Mouse (Mus musculus) embryonic facial prominence, embryonic 13.5 days (tissue): ENCODE data around the gene Pygo1. TPM values are rescaled to one million over a fixed set of nuclear protein-coding genes. Genes with fewer than 3 reads are reported as not detected.

Experiments used
- ATAC-seq: fragments of 200-750 bp; cut with Nextera tagmentation; 2 replicates; pipeline ENCODE4 v1.8.0; 2017; ENCODE audit warnings: low read depth; ENCODE audit not compliant: insufficient number of reproducible peaks, insufficient read depth, low FRiP score, low TSS enrichment
- H3K27ac ChIP-seq: fragments of 300-500 bp; sonication (generic); 2 replicates; pipeline ENCODE4 v1.5.1; 2015; ENCODE audit warnings: moderate library complexity, mild to moderate bottlenecking, inconsistent platforms
- H3K27me3 ChIP-seq: fragments of 300-500 bp; sonication (generic); 2 replicates; pipeline ENCODE4 v1.6.1; 2015; ENCODE audit warnings: mild to moderate bottlenecking, inconsistent platforms
- H3K36me3 ChIP-seq: fragments of 300-500 bp; sonication (generic); 2 replicates; pipeline ENCODE4 v1.6.1; 2015; ENCODE audit warnings: mild to moderate bottlenecking, inconsistent platforms
- H3K4me1 ChIP-seq: fragments of 300-500 bp; sonication (generic); 2 replicates; pipeline ENCODE4 v1.6.1; 2015; ENCODE audit warnings: inconsistent platforms
- H3K4me2 ChIP-seq: fragments of 300-500 bp; sonication (generic); 2 replicates; pipeline ENCODE4 v1.6.1; 2015; ENCODE audit warnings: moderate library complexity, mild to moderate bottlenecking, inconsistent platforms
- H3K4me3 ChIP-seq: fragments of 300-500 bp; sonication (generic); 2 replicates; pipeline ENCODE4 v1.5.1; 2015; ENCODE audit warnings: mild to moderate bottlenecking, inconsistent platforms
- H3K9ac ChIP-seq: fragments of 300-500 bp; sonication (generic); 2 replicates; pipeline ENCODE4 v1.6.1; 2015; ENCODE audit warnings: mild to moderate bottlenecking, inconsistent platforms
- H3K9me3 ChIP-seq: fragments of 300-500 bp; sonication (generic); 2 replicates; pipeline ENCODE4 v1.6.1; 2016; ENCODE audit warnings: inconsistent platforms
- WGBS: fragments of 180-500 bp; shearing (Covaris S2); methylation state at CpG from one replicate; pipeline ENCODE4 v1.1.7; 2015; ENCODE audit warnings: mixed read lengths; 5-methylcytosine and 5-hydroxymethylcytosine counted together
- polyA plus RNA-seq: library from polyadenylated mRNA; unstranded; fragments of >200 nt; fragmentation: Nextera tagmentation; extraction: Ambion mirVana; gene quantifications from 2 replicates; pipeline ENCODE4 v1.2.1, GENCODE M21; 2015

Gene Pygo1
- polyA plus RNA-seq, 1 experiment from 2014 or later: 10.6 TPM

GRCm38 (mm10) chr9:72969874-72970273, 44.4 kb downstream of the Pygo1 start:
- H3K4me1 ChIP-seq: no peaks in the 10 kb centered on the region
- no peaks in the 10 kb centered on the region for H3K36me3 ChIP-seq
- H3K4me3 ChIP-seq: no peak overlapping the region
- H3K4me2 ChIP-seq: no peak overlapping the region
- H3K9ac ChIP-seq: no peak overlapping the region
- 62% methylated on average over 7 of the region's 7 CpGs for WGBS
- ATAC-seq: no peak
- H3K27ac ChIP-seq: no peak overlapping the region
- no peaks in the 10 kb centered on the region for H3K27me3 ChIP-seq
- no peaks in the 10 kb centered on the region for H3K9me3 ChIP-seq

DNA sequence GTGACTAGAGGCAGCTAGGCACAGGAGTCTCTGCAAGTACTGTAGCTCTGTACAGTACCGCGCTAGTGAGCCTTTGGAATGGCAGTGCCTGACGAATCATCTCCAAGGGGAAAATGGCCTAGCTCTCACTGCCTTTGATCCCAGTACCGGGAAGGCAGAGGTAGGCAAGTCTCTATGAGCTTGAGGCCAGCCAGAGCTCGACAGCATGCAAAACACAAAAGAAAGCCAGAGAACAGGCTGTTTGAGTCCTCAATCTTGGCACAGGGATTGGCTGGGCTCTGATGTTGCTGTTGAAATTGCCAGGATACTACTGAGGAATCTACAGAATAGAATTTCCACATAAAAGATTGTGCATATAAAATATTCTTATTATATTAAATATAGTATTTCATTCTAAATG, 47.0 kb downstream of the Pygo1 start:
- H3K4me2 ChIP-seq: no peak overlapping the region
- no peaks in the 10 kb centered on the region for H3K4me1 ChIP-seq
- no peak overlapping the region for H3K9ac ChIP-seq
- H3K9me3 ChIP-seq: no peaks in the 10 kb centered on the region
- ATAC-seq: no peak
- no peak overlapping the region for H3K27ac ChIP-seq
- no peaks in the 10 kb centered on the region for H3K27me3 ChIP-seq
- WGBS: 87% methylated on average over 5 of the region's 5 CpGs
- no peaks in the 10 kb centered on the region for H3K36me3 ChIP-seq
- no peak overlapping the region for H3K4me3 ChIP-seq

DNA sequence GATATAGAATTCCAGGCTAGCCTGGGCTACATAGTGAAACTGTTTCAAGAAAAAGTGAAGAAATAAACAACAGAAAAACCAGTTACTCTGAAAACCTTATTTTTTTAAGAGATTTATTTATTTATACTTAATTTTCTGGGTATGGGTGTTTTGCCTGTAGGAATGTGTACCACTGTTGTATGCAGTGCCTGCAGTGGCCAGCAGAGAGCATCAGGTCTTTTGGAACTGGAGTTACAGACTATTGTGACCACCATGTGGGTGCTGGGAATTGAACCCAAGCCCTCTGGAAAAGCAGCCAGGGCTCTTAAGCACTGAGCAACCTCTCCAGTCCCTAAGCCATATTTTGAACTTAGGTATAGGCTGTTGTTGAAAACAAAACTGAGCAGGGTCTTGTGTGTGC, 47.5 kb downstream of the Pygo1 start:
- ATAC-seq: no peak

GRCm38 (mm10) chr9:72974734-72975133, 49.3 kb downstream of the Pygo1 start:
- no peak overlapping the region for H3K4me2 ChIP-seq

More for the DNA sequence above, 47.5 kb downstream of the Pygo1 start:
- Histone ChIP-seq H3K9me3 (no peaks in the 10 kb centered on the region), H3K9ac (no peak overlapping the region), H3K36me3 (no peaks in the 10 kb centered on the region), H3K27ac (no peak overlapping the region), H3K27me3 (no peaks in the 10 kb centered on the region), H3K4me3 (no peak overlapping the region), H3K4me1 (no peaks in the 10 kb centered on the region), H3K4me2 (no peak overlapping the region)

DNA sequence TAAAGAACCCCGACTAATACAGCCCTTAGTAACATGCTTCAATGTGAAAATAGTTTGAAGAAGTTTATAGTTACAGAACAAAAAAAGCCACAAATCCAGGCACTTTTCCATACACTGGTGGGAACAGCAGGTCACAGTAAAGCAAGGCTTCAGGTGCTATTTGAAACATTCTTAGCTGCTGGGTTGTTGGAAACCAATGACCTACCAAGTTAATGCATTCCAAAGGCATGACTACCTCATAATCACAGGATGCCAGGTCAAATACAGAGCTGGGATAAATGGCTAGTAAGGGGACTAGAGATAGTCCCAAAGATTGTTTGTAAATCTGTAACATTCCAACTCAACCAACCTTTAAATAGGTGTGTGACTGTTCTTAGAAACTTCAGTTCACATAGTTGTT, 49.8 kb downstream of the Pygo1 start:
- no peaks in the 10 kb centered on the region for H3K36me3 ChIP-seq
- no peaks in the 10 kb centered on the region for H3K27me3 ChIP-seq
- H3K4me3 ChIP-seq: no peak overlapping the region
- 92% methylated on average over 1 of the region's 1 CpGs for WGBS
- H3K4me1 ChIP-seq: no peaks in the 10 kb centered on the region
- H3K4me2 ChIP-seq: no peak overlapping the region
- no peak for ATAC-seq
- H3K9ac ChIP-seq: no peak overlapping the region
- no peaks in the 10 kb centered on the region for H3K9me3 ChIP-seq
- H3K27ac ChIP-seq: no peak overlapping the region

More at GRCm38 (mm10) chr9:72974734-72975133, 49.3 kb downstream of the Pygo1 start:
- Histone ChIP-seq H3K27me3 (no peaks in the 10 kb centered on the region), H3K4me1 (no peaks in the 10 kb centered on the region), H3K9me3 (no peaks in the 10 kb centered on the region), H3K36me3 (no peaks in the 10 kb centered on the region), H3K9ac (no peak overlapping the region), H3K27ac (no peak overlapping the region), H3K4me3 (no peak overlapping the region)
- ATAC-seq: no peak
- 82% methylated on average over 5 of the region's 5 CpGs for WGBS

DNA sequence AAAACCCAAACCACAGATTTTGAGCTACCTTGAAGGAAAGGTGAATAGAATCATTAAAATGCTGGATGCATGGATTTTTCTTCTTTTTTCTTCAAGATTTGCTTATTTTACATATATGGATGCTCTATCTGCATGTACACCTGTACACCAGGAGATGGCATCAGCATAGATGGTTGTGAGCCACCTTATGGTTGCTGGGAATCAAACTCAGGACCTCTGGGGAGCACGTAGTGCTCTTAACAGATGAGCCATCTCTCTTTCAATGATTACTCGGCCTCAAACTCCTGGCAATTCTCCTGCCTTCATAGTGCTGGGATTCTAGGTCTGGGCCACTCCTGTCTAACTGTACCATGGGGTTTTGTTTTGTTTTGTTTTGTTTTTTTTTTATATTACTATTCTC, 57.6 kb downstream of the Pygo1 start:
- Histone ChIP-seq H3K9me3 (no peaks in the 10 kb centered on the region), H3K9ac (no peak overlapping the region), H3K4me1 (peaks cover 14% of the 10 kb centered on the region), H3K4me3 (no peak overlapping the region), H3K27me3 (0 out of 2 replicates have a peak, but pooled peaks cover 4% of the 10 kb centered on the region), H3K4me2 (no peak overlapping the region), H3K36me3 (no peaks in the 10 kb centered on the region), H3K27ac (no peak overlapping the region)
- no peak for ATAC-seq
- WGBS: 63% methylated on average over 2 of the region's 2 CpGs

DNA sequence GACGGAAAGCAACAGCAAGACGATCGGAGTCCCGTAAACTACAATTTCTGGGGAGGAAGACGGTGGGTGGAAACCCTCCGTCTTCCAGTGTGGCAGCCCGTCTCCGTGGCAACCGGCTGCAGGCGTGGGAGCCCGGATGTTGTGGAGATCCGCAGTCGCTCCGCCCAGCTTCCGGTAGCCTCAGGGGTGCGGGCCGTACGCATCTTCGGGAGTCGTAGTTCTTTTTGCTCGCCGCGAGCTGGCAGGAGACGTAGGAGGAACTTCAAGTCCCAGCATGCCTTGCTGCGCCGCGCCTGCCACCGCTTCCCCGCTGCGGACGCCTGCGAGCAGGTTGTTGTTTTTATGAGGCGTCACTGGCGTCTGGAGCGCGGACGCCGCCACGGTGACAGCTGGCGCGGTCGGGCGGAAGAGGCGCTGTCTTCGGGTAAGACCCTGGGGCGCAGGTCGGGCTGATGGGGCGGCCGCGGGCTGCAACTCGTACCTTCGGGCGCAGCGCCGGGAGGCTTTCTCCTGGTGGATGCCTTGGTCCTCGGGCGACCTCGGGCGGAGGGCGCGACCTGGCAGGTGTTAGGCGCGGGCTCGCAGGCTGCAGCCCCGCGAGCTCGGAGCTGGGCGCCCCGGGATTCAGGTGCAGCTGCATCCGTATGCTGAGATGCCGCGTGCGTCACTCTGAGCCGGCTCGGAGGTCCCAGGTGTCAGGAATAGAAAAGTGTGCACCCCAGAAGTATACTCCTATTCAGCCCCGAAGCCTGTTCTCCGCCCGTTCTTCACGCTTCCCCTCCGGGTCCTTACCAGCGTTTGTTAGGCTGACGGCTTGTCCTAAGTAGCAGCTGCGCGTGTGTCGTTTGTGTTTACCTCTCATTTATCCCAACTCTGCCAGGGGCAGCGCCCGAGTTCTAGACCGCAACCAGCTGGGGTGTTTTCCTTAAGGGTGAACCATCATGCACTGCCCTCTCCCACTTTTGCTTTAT, 60.1 kb downstream of the Pygo1 start, which contains the start of the genes Ccpg1os and Ccpg1:
Ccpg1os (minus strand) TSS at position 133 of the 971 bp plus-strand sequence.
Ccpg1 (plus strand) TSS at position 180 of the 971 bp plus-strand sequence.
- ATAC-seq: peak; percentile 99
- Histone ChIP-seq H3K4me3 (peak within 1 kb of the TSS; percentile 89), H3K9ac (peak within 1 kb of the TSS; percentile 82), H3K4me2 (peak within 1 kb of the TSS; percentile 89), H3K36me3 (no peaks in the 10 kb centered on the region), H3K9me3 (no peaks in the 10 kb centered on the region), H3K4me1 (peaks cover 14% of the 10 kb centered on the region), H3K27ac (peak within 1 kb of the TSS; percentile 71), H3K27me3 (0 out of 2 replicates have a peak, but pooled peaks cover 4% of the 10 kb centered on the region)
- under 1% methylated on average over 88 of the region's 88 CpGs for WGBS

- no peak overlapping the region for H3K4me3 ChIP-seq
- H3K27ac ChIP-seq: no peak overlapping the region
- no peak overlapping the region for H3K4me2 ChIP-seq
- H3K27me3 ChIP-seq: 0 out of 2 replicates have a peak, but pooled peaks cover 4% of the 10 kb centered on the region
- 62% methylated on average over 3 of the region's 3 CpGs for WGBS
- no peak for ATAC-seq
- no peaks in the 10 kb centered on the region for H3K36me3 ChIP-seq
- no peak overlapping the region for H3K9ac ChIP-seq
- H3K4me1 ChIP-seq: peaks cover 14% of the 10 kb centered on the region
- no peaks in the 10 kb centered on the region for H3K9me3 ChIP-seq
Measured at GRCm38 (mm10) chr9:72987703-72988102, 62.3 kb downstream of the Pygo1 start.

DNA sequence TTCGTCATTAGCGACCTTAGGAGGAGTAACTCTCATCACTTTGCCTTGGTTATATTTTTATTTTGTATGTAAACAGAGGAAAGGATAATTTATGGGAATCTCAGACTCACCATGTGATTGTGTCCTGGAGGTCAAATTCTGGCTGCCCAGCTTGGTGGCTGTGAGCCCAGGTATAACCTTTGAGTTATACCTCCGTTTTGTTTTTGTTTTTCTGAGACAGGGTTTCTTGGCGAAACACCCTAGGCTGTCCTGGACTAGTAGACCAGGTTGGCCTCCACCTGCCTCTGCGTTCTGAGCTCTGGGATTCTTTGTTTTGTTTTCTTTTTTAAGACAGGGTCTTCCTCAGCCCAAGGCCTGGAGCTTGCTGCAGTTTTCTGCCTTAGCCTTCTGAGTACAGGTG, 63.3 kb downstream of the Pygo1 start:
- Histone ChIP-seq H3K4me3 (no peak overlapping the region), H3K27ac (no peak overlapping the region), H3K9me3 (no peaks in the 10 kb centered on the region), H3K36me3 (no peaks in the 10 kb centered on the region), H3K9ac (no peak overlapping the region), H3K4me1 (peaks cover 14% of the 10 kb centered on the region), H3K27me3 (0 out of 2 replicates have a peak, but pooled peaks cover 4% of the 10 kb centered on the region), H3K4me2 (no peak overlapping the region)
- WGBS: 81% methylated on average over 5 of the region's 5 CpGs
- no peak for ATAC-seq

DNA sequence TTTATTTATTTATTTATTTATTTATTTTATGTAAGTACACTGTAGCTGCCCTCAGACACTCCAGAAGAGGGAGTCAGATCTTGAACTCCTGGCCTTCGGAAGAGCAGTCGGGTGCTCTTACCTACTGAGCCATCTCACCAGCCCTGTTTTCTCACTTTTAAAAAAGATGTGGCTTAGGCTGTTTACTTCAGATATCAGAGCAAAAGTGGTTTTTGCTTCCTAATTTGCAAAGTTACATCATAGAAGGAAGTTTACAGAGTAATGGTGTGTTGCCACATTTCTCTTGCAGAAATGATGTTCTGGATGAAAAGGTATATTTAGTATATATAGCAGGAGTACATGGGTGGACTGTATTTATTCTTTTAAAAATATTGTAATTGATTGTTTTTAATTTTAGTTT, 66.0 kb downstream of the Pygo1 start:
- Histone ChIP-seq H3K36me3 (no peaks in the 10 kb centered on the region), H3K4me1 (0 out of 2 replicates have a peak, but pooled peaks cover 2% of the 10 kb centered on the region), H3K27ac (no peak overlapping the region), H3K4me2 (no peak overlapping the region), H3K9ac (no peak overlapping the region), H3K27me3 (0 out of 2 replicates have a peak, but pooled peaks cover 2% of the 10 kb centered on the region), H3K9me3 (no peaks in the 10 kb centered on the region), H3K4me3 (no peak overlapping the region)
- WGBS: 97% methylated on average over 2 of the region's 2 CpGs
- ATAC-seq: no peak

DNA sequence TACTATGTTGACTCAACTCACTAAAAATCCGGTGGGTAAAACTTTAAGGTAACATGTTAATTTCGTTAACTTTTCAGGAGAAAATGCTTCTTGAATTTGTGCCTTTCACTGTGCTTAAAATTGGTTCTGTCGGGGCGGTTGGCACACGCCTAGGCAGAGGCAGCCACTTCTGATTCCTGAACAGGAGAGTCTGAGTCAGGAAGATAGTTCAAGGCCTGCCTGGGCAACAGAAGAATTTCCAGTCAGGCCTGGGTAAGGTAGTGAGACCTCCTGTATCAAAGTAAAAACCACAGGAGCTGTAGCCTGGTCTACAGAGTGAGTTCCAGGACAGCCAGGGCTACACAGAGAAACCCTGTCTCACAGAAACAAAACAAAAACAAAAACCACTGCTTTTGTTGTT, 67.1 kb downstream of the Pygo1 start:
- Histone ChIP-seq H3K27ac (no peak overlapping the region), H3K36me3 (no peaks in the 10 kb centered on the region), H3K27me3 (no peaks in the 10 kb centered on the region), H3K4me1 (no peaks in the 10 kb centered on the region), H3K4me3 (no peak overlapping the region), H3K9me3 (no peaks in the 10 kb centered on the region), H3K9ac (no peak overlapping the region), H3K4me2 (no peak overlapping the region)
- no peak for ATAC-seq
- WGBS: 78% methylated on average over 5 of the region's 5 CpGs

GRCm38 (mm10) chr9:72996167-72996566, 70.7 kb downstream of the Pygo1 start:
- H3K4me1 ChIP-seq: no peaks in the 10 kb centered on the region
- H3K9ac ChIP-seq: no peak overlapping the region
- no peaks in the 10 kb centered on the region for H3K9me3 ChIP-seq
- no peak for ATAC-seq
- H3K36me3 ChIP-seq: no peaks in the 10 kb centered on the region
- H3K4me3 ChIP-seq: no peak overlapping the region
- H3K27me3 ChIP-seq: no peaks in the 10 kb centered on the region
- no peak overlapping the region for H3K4me2 ChIP-seq
- no peak overlapping the region for H3K27ac ChIP-seq
